Mouse (Mus musculus) kidney, embryonic 16.5 days (tissue): ENCODE data around the gene Thy1. TPM values are rescaled to one million over a fixed set of nuclear protein-coding genes. Genes with fewer than 3 reads are reported as not detected.
A peak's percentile ranks its signal among the peaks of the same experiment; 100 is the strongest.

Source experiments
- ATAC-seq: fragments of 200-750 bp; cut with Nextera tagmentation; 2 replicates; pipeline ENCODE4 v1.8.0; 2017; ENCODE audit warnings: moderate TSS enrichment; ENCODE audit not compliant: low FRiP score, low TSS enrichment
- H3K27ac ChIP-seq: fragments of 300-500 bp; sonication (generic); 2 replicates; pipeline ENCODE4 v1.5.1; 2014; ENCODE audit warnings: low read length
- H3K27me3 ChIP-seq: fragments of 300-500 bp; sonication (generic); 2 replicates; pipeline ENCODE4 v1.6.1; 2014; ENCODE audit warnings: low read length, control low read depth, mixed read lengths; ENCODE audit not compliant: insufficient read depth
- H3K36me3 ChIP-seq: fragments of 300-500 bp; sonication (generic); 2 replicates; pipeline ENCODE4 v1.6.1; 2014; ENCODE audit warnings: low read length, control low read depth, mixed read lengths; ENCODE audit not compliant: insufficient read depth
- H3K4me1 ChIP-seq: fragments of 300-500 bp; sonication (generic); 2 replicates; pipeline ENCODE4 v1.6.1; 2014; ENCODE audit warnings: low read length, control low read depth, mixed read lengths; ENCODE audit not compliant: insufficient read depth
- H3K4me2 ChIP-seq: fragments of 300-500 bp; sonication (generic); replicated peaks from 2 replicates; pipeline ENCODE4 v1.6.1; 2014; ENCODE audit warnings: low read depth, low read length
- H3K4me3 ChIP-seq: fragments of 300-500 bp; sonication (generic); 2 replicates; pipeline ENCODE4 v1.5.1; 2014; ENCODE audit warnings: mild to moderate bottlenecking, low read length
- H3K9ac ChIP-seq: fragments of 300-500 bp; sonication (generic); replicated peaks from 2 replicates; pipeline ENCODE4 v1.6.1; 2014; ENCODE audit warnings: low read length
- H3K9me3 ChIP-seq: fragments of 300-500 bp; sonication (generic); 2 replicates; pipeline ENCODE4 v1.6.1; 2016; ENCODE audit warnings: low read length, control low read depth
- WGBS: fragments of 180-500 bp; shearing (Covaris S2); extraction: QIAGEN DNeasy Blood & Tissue Kit; methylation state at CpG from one replicate; pipeline ENCODE4 v1.1.7; 2014; 5-methylcytosine and 5-hydroxymethylcytosine counted together
- polyA plus RNA-seq: library from polyadenylated mRNA; unstranded; fragments of >200 nt; fragmentation: Nextera tagmentation; extraction: Ambion mirVana; gene quantifications from 2 replicates; pipeline ENCODE4 v1.2.1, GENCODE M21; 2015

The Thy1 gene
- polyA plus RNA-seq, 1 experiment from 2014 or later, result 7.7 TPM

DNA sequence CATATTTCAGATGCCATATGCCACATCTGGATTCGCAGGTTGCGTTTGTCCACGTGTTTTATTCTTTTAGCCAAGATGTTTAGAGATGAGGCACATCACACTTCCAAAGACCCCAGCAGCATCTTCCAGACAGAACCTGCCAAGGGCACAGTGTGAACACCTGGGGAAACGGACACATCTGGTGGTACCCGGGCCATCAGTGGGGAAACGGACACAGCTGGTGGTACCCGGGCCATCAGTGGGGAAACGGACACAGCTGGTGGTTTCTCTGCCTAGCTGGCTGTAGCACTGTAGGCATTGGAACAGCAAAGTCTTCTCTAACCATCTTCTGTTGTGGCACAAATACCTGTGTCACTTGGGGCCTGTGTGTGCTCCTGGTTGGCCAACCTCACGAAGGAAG is 52.6 kb downstream of the Thy1 start:
- no peaks in the 10 kb centered on the region for H3K9me3 ChIP-seq
- no peaks in the 10 kb centered on the region for H3K27me3 ChIP-seq
- H3K9ac ChIP-seq, result no peak overlapping the region
- peaks cover 17% of the 10 kb centered on the region for H3K36me3 ChIP-seq
- no peak for ATAC-seq
- no peak overlapping the region for H3K4me3 ChIP-seq
- H3K27ac ChIP-seq, result no peak overlapping the region
- H3K4me1 ChIP-seq, result peaks cover 8% of the 10 kb centered on the region; the same call in 1 of the 2 replicates
- H3K4me2 ChIP-seq, result no peak overlapping the region
- WGBS, result 90% methylated on average over 9 of the region's 9 CpGs

DNA sequence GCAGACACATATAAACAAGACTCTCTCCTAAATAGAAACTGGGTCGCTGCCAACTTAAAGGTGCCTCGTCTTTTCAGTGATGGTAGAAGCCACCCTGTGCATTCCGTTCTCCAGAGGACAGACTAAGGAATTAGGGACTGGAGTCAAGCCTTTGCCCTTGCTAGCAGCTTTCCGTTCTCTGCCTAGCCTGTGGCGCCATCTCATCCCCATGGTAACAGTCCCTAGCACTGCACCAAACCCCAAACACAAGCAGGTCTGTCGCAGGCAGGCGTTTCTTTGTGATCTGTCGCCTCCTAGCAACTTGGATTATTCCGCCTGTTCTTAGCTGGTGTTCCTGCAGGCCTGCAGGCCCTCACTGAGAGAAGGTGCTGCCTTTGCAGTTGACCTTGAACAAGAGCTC is 53.4 kb downstream of the Thy1 start:
- WGBS, result 39% methylated on average over 9 of the region's 9 CpGs
- H3K4me1 ChIP-seq, result peaks cover 12% of the 10 kb centered on the region
- no peak overlapping the region for H3K4me3 ChIP-seq
- H3K27ac ChIP-seq, result 0 out of 2 replicates have a peak overlapping the region, but pooled peaks have one; percentile 26
- no peaks in the 10 kb centered on the region for H3K9me3 ChIP-seq
- ATAC-seq, result no peak
- peaks cover 12% of the 10 kb centered on the region for H3K36me3 ChIP-seq
- H3K9ac ChIP-seq, result no peak overlapping the region
- no peaks in the 10 kb centered on the region for H3K27me3 ChIP-seq
- H3K4me2 ChIP-seq, result no peak overlapping the region

Other genes starting within 250 kb of the Thy1 start
- 53.9 and 57.7 TPM in 2 replicates for gene Usp2, start 23.6 kb downstream of the Thy1 start, polyA plus RNA-seq
- 0.10 and 0.25 TPM in 2 replicates for gene Mfrp, start 58.3 kb downstream of the Thy1 start, polyA plus RNA-seq
- 4.7 and 5.7 TPM in 2 replicates for gene C1qtnf5, start 63.9 kb downstream of the Thy1 start, polyA plus RNA-seq
- 0.22 and 0.25 TPM in 2 replicates for gene Gm49380, start 70.1 kb downstream of the Thy1 start, polyA plus RNA-seq
- 75.0 and 87.0 TPM in 2 replicates for gene Rnf26, start 70.1 kb downstream of the Thy1 start, polyA plus RNA-seq
- gene Mcam, start 91.1 kb downstream of the Thy1 start, polyA plus RNA-seq, result 54.3 and 60.3 TPM in 2 replicates
- 17.6 and 24.0 TPM in 2 replicates for gene Cbl, start 190.7 kb downstream of the Thy1 start, polyA plus RNA-seq
- gene Ccdc153, start 197.3 kb downstream of the Thy1 start, polyA plus RNA-seq, result not detected in 2 replicates
- 13.3 and 14.1 TPM in 2 replicates for gene Pdzd3, start 208.1 kb downstream of the Thy1 start, polyA plus RNA-seq
- gene Nlrx1, start 225.2 kb downstream of the Thy1 start, polyA plus RNA-seq, result 6.6 and 7.9 TPM in 2 replicates
- 2.8 TPM in 2 replicates for gene Abcg4, start 245.2 kb downstream of the Thy1 start, polyA plus RNA-seq